Mouse (Mus musculus): ENCODE data around the gene L3mbtl3. TPM values are rescaled to one million over a fixed set of nuclear protein-coding genes. Genes with fewer than 3 reads are reported as not detected.

Gene L3mbtl3
- polyA plus RNA-seq, 1 experiment, result 4.0 TPM

DNA sequence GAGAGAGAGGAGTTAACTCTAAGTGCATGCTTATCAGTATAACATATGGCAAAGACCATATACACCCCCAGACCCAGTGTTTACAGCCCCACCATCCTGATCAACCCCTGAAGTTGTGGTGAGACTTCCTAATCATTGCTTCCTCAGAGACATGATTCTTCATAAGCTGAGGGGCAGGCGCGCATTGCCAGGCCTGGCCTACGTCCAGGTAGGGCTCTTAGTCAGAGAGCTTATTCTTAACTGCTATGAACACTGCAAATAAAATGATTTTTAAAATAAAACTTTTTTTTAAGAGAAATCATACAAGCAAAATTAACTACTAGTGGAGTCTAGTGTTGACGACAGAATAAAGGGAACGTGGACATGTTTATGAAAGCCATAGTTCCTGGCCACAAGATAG, 17.5 kb downstream of the L3mbtl3 start:
- no peaks in the 10 kb centered on the region for H3K36me3 ChIP-seq (ENCODE audit: control insufficient read depth, insufficient read depth)
- H3K79me2 ChIP-seq (ENCODE audit: control insufficient read depth, insufficient read depth), result no peaks in the 10 kb centered on the region
- H3K4me3 ChIP-seq, result no peak overlapping the region
- no peaks in the 10 kb centered on the region for H3K27me3 ChIP-seq (ENCODE audit: control insufficient read depth, insufficient read depth, insufficient read length)
- no peak for TF ChIP-seq TCF3 (IDR thresholded peaks at IDR 0.05; ENCODE audit: insufficient read length, low read depth)
- no peak for TF ChIP-seq TCF12 (IDR thresholded peaks at IDR 0.05; ENCODE audit: insufficient read depth, poor library complexity, severe bottlenecking)
- TF ChIP-seq CEBPB (IDR thresholded peaks at IDR 0.05; ENCODE audit: insufficient read depth, poor library complexity, severe bottlenecking), result no peak
- no peak for TF ChIP-seq SRF (IDR thresholded peaks at IDR 0.05; ENCODE audit: control insufficient read depth, insufficient read length, low read depth)
- no peak for TF ChIP-seq E2F4 (IDR thresholded peaks at IDR 0.05; ENCODE audit: insufficient read depth)
- TF ChIP-seq MAX (IDR thresholded peaks at IDR 0.05; ENCODE audit: low read depth), result no peak
- TF ChIP-seq REST (IDR thresholded peaks at IDR 0.05; ENCODE audit: insufficient read depth, insufficient read length), result no peak
- no peak for TF ChIP-seq USF1 (IDR thresholded peaks at IDR 0.05; ENCODE audit: low read depth)
- no peak for TF ChIP-seq MYOG (IDR thresholded peaks at IDR 0.05; ENCODE audit: control insufficient read depth in 1 of 3, insufficient read depth in 1 of 3, insufficient read length in 2 of 3, low read depth in 2 of 3)
- no peak for TF ChIP-seq MYOD1 (IDR thresholded peaks at IDR 0.05; ENCODE audit: control insufficient read depth in 1 of 3, insufficient read length in 2 of 3, low read depth in 2 of 3)
- no peak for TF ChIP-seq POLR2AphosphoS2 (IDR thresholded peaks at IDR 0.05; ENCODE audit: insufficient read length, low read depth)
- no peak for TF ChIP-seq POLR2A (IDR thresholded peaks at IDR 0.05; ENCODE audit: insufficient read length, low read depth)
- no peak overlapping the region for H3K4me2 ChIP-seq (ENCODE audit: low read depth)
- no peak overlapping the region for H3ac ChIP-seq (ENCODE audit: control insufficient read depth, insufficient read length)

DNA sequence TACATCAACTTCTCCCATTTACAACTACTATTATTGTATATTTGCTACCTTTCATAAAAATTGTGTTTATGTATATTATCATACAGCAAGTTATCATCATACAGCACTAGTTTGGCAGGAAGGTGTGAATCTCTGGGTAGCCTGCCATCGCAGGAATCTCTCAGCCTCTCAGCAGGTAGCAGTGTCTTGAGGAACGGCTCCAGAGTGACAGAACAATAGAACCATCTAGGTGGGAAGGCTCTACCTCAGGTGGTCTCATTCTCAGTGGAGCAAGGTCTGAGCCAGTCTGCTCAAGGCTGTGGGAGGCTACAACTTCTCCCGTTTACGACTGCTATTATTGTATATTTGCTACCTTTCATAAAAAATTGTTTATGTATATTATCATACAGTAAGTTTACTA, 22.0 kb downstream of the L3mbtl3 start:
- no peak overlapping the region for H3ac ChIP-seq (ENCODE audit: control insufficient read depth, insufficient read length)
- no peaks in the 10 kb centered on the region for H3K27me3 ChIP-seq (ENCODE audit: control insufficient read depth, insufficient read depth, insufficient read length)
- no peaks in the 10 kb centered on the region for H3K36me3 ChIP-seq (ENCODE audit: control insufficient read depth, insufficient read depth)
- no peaks in the 10 kb centered on the region for H3K79me2 ChIP-seq (ENCODE audit: control insufficient read depth, insufficient read depth)
- no peak for TF ChIP-seq USF1 (IDR thresholded peaks at IDR 0.05; ENCODE audit: low read depth)
- TF ChIP-seq MYOG (IDR thresholded peaks at IDR 0.05; ENCODE audit: control insufficient read depth in 1 of 3, insufficient read depth in 1 of 3, insufficient read length in 2 of 3, low read depth in 2 of 3), result no peak
- TF ChIP-seq SRF (IDR thresholded peaks at IDR 0.05; ENCODE audit: control insufficient read depth, insufficient read length, low read depth), result no peak
- no peak for TF ChIP-seq REST (IDR thresholded peaks at IDR 0.05; ENCODE audit: insufficient read depth, insufficient read length)
- no peak overlapping the region for H3K4me2 ChIP-seq (ENCODE audit: low read depth)
- no peak overlapping the region for H3K4me3 ChIP-seq

DNA sequence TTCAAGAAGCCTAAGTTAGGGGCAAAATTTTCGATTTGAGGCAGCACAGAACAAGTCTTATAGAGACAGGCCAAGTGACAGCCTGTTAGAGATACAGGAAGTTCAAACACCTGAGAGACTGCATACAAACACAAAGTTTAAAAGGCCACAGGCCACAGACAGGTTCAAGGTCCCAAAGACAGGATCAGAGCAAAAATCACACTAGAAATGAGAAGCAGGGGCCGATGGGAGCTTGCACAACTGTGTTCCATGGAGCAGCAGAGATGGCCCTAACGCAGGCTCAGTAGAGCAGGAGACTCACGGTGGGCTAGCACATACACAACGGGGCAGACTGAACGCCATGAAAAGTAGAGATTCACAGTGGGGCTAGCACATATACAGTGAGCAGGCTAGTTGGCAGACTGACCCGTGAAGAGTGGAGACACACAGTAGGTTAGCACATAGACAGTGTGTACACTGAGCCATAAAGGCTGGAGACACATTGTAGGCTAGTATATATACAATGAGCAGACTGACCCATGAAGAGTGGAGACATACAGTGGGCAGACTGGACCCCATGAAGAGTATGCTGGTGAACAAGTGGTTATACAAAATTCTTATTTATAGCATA, 24.5 kb downstream of the L3mbtl3 start:
- no peak overlapping the region for H3ac ChIP-seq (ENCODE audit: control insufficient read depth, insufficient read length)
- H3K79me2 ChIP-seq (ENCODE audit: control insufficient read depth, insufficient read depth), result no peaks in the 10 kb centered on the region
- H3K27me3 ChIP-seq (ENCODE audit: control insufficient read depth, insufficient read depth, insufficient read length), result no peaks in the 10 kb centered on the region
- no peak overlapping the region for H3K4me2 ChIP-seq (ENCODE audit: low read depth)
- no peak for TF ChIP-seq CEBPB (IDR thresholded peaks at IDR 0.05; ENCODE audit: insufficient read depth, poor library complexity, severe bottlenecking)
- no peak for TF ChIP-seq MYOG (IDR thresholded peaks at IDR 0.05; ENCODE audit: control insufficient read depth in 1 of 3, insufficient read depth in 1 of 3, insufficient read length in 2 of 3, low read depth in 2 of 3)
- no peak for TF ChIP-seq REST (IDR thresholded peaks at IDR 0.05; ENCODE audit: insufficient read depth, insufficient read length)
- no peak for TF ChIP-seq MYOD1 (IDR thresholded peaks at IDR 0.05; ENCODE audit: control insufficient read depth in 1 of 3, insufficient read length in 2 of 3, low read depth in 2 of 3)
- TF ChIP-seq TCF3 (IDR thresholded peaks at IDR 0.05; ENCODE audit: insufficient read length, low read depth), result no peak
- TF ChIP-seq POLR2A (IDR thresholded peaks at IDR 0.05; ENCODE audit: insufficient read length, low read depth), result no peak
- no peak for TF ChIP-seq TCF12 (IDR thresholded peaks at IDR 0.05; ENCODE audit: insufficient read depth, poor library complexity, severe bottlenecking)
- no peak for TF ChIP-seq E2F4 (IDR thresholded peaks at IDR 0.05; ENCODE audit: insufficient read depth)
- TF ChIP-seq MAX (IDR thresholded peaks at IDR 0.05; ENCODE audit: low read depth), result no peak
- no peak for TF ChIP-seq POLR2AphosphoS2 (IDR thresholded peaks at IDR 0.05; ENCODE audit: insufficient read length, low read depth)
- no peak for TF ChIP-seq SRF (IDR thresholded peaks at IDR 0.05; ENCODE audit: control insufficient read depth, insufficient read length, low read depth)
- TF ChIP-seq USF1 (IDR thresholded peaks at IDR 0.05; ENCODE audit: low read depth), result no peak
- H3K36me3 ChIP-seq (ENCODE audit: control insufficient read depth, insufficient read depth), result no peaks in the 10 kb centered on the region
- no peak overlapping the region for H3K4me3 ChIP-seq

DNA sequence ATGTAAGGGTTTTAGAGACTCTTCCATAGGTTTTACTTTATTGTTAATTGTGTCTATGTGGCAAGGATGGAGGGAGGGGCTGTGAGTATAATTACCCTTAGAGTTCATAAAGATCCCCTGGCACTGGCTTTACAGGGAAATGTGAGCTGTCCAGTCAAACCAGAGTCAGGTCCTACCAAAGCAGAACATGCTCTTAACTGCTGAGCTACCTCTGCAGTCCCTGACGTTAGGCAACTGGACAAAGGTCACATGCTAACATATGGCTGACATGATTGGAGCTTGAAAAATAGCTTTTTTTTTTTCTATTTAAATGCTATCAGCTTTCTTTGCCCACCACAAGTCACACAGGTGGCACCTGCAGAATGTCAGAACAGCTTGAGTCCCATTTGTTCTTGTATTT, 25.6 kb downstream of the L3mbtl3 start:
- no peaks in the 10 kb centered on the region for H3K79me2 ChIP-seq (ENCODE audit: control insufficient read depth, insufficient read depth)
- TF ChIP-seq TCF12 (IDR thresholded peaks at IDR 0.05; ENCODE audit: insufficient read depth, poor library complexity, severe bottlenecking), result no peak
- TF ChIP-seq E2F4 (IDR thresholded peaks at IDR 0.05; ENCODE audit: insufficient read depth), result no peak
- no peak for TF ChIP-seq SRF (IDR thresholded peaks at IDR 0.05; ENCODE audit: control insufficient read depth, insufficient read length, low read depth)
- TF ChIP-seq POLR2A (IDR thresholded peaks at IDR 0.05; ENCODE audit: insufficient read length, low read depth), result no peak
- no peak for TF ChIP-seq MYOG (IDR thresholded peaks at IDR 0.05; ENCODE audit: control insufficient read depth in 1 of 3, insufficient read depth in 1 of 3, insufficient read length in 2 of 3, low read depth in 2 of 3)
- TF ChIP-seq POLR2AphosphoS2 (IDR thresholded peaks at IDR 0.05; ENCODE audit: insufficient read length, low read depth), result no peak
- TF ChIP-seq MAX (IDR thresholded peaks at IDR 0.05; ENCODE audit: low read depth), result no peak
- TF ChIP-seq USF1 (IDR thresholded peaks at IDR 0.05; ENCODE audit: low read depth), result no peak
- no peak for TF ChIP-seq REST (IDR thresholded peaks at IDR 0.05; ENCODE audit: insufficient read depth, insufficient read length)
- TF ChIP-seq TCF3 (IDR thresholded peaks at IDR 0.05; ENCODE audit: insufficient read length, low read depth), result no peak
- TF ChIP-seq MYOD1 (IDR thresholded peaks at IDR 0.05; ENCODE audit: control insufficient read depth in 1 of 3, insufficient read length in 2 of 3, low read depth in 2 of 3), result no peak
- TF ChIP-seq CEBPB (IDR thresholded peaks at IDR 0.05; ENCODE audit: insufficient read depth, poor library complexity, severe bottlenecking), result no peak
- H3K36me3 ChIP-seq (ENCODE audit: control insufficient read depth, insufficient read depth), result no peaks in the 10 kb centered on the region
- H3K27me3 ChIP-seq (ENCODE audit: control insufficient read depth, insufficient read depth, insufficient read length), result no peaks in the 10 kb centered on the region
- no peak overlapping the region for H3K4me2 ChIP-seq (ENCODE audit: low read depth)
- no peak overlapping the region for H3ac ChIP-seq (ENCODE audit: control insufficient read depth, insufficient read length)
- no peak overlapping the region for H3K4me3 ChIP-seq

Measured in myocyte (in vitro differentiated cells).